Mouse (Mus musculus): ENCODE data around the gene Rassf6. TPM values are rescaled to one million over a fixed set of nuclear protein-coding genes. Genes with fewer than 3 reads are reported as not detected.

Gene Rassf6
- total and polyA plus RNA-seq, 3 experiments = 15.1 to 24.5 (median 18.3) TPM

DNA sequence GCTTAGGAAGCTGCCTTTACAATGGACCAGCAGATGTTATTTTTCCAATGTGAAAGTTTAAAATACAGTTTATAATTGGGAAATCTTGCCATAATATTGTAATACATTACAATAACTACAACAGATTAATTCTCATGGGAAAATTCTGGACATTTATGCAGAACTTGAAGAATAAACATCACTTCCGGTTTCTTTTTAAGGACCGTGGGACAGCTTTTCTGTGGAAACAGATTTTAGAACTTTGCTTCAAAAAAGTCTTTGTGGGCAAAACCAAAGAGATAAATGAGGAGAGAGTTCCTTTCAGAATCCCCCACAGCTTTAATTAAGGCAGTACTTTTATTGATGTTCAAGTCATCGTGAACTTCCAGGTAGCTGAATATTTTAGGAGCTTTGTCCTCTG is 5.1 kb upstream of the Rassf6 start (continued):
- TF ChIP-seq MXI1 (IDR thresholded peaks at IDR 0.05; ENCODE audit: low read depth, low read length) (no peak), EP300 (IDR thresholded peaks at IDR 0.05; ENCODE audit: low read length) (peak; percentile 53), RCOR1 (conservative IDR thresholded peaks at IDR 0.05; ENCODE audit: low read depth, low read length) (peak; percentile 75), TBP (conservative IDR thresholded peaks at IDR 0.05; ENCODE audit: low read depth, low read length) (peak; percentile 66; the same call in 1 of the 2 replicates), MAZ (IDR thresholded peaks at IDR 0.05; ENCODE audit: low read depth, low read length) (no peak), HCFC1 (IDR thresholded peaks at IDR 0.05; ENCODE audit: low read depth, low read length) (peak; percentile 27; the same call in 1 of the 2 replicates), MAFK (IDR thresholded peaks at IDR 0.05; ENCODE audit: insufficient replicate concordance, low read length) (peak; percentile 28; the same call in 1 of the 2 replicates), ZNF384 (IDR thresholded peaks at IDR 0.05; ENCODE audit: low read depth, low read length) (no peak), JUND (conservative IDR thresholded peaks at IDR 0.05; ENCODE audit: low read depth, low read length) (no peak), RAD21 (IDR thresholded peaks at IDR 0.05; ENCODE audit: low read depth, low read length) (no peak; the same call in 1 of the 2 replicates), USF2 (conservative IDR thresholded peaks at IDR 0.05; ENCODE audit: low read depth, low read length) (no peak), ZMIZ1 (IDR thresholded peaks at IDR 0.05; ENCODE audit: low read depth, low read length) (no peak), CHD2 (IDR thresholded peaks at IDR 0.05; ENCODE audit: low read length) (no peak), UBTF (IDR thresholded peaks at IDR 0.05; ENCODE audit: low read depth, low read length) (no peak)

DNA sequence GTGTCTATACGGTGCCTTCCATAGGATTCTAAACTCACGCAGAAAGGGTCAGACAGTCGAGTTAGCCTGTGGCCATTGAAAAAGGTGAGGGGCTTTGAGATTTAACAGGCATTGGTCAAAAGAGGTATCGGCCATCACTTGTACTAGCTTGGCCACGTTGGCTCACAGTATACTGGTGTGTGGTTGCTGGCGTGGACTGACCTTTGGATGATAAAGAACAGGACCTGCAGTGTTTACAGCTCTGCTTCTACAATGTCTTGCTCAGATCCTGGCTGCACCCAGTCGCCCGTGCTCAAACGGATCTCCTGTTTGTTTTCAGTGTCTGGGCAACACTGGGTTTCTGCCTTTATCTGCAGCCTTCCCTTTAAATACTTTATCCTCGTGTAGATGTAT is 757 bp upstream of the Rassf6 start:
- dilution Hi-C loops (cut with MboI; ENCODE audit: extremely low pct_ligation_motif_present, extremely low pct_unique_long_range_greater_than_20kb, low sequenced_read_pairs) = no loop called here
- Histone ChIP-seq H3K9me3 (replicated peaks; ENCODE audit: low read length) (no peaks in the 10 kb centered on the region), H3K4me3 (replicated peaks in 1 of 3; ENCODE audit: low read depth in 2 of 3, low read length in 2 of 3, poor library complexity in 1 of 3) (peak overlapping the region in 2 of 3 experiments; percentile 62 to 77), H3K9ac (ENCODE audit: insufficient read depth, low read depth) (no peak overlapping the region), H3K79me2 (replicated peaks; ENCODE audit: control insufficient read depth, extremely low read depth, insufficient read depth, poor library complexity, severe bottlenecking) (peaks cover 2% of the 10 kb centered on the region; the same call in 1 of the 2 replicates), H3K4me2 (ENCODE audit: insufficient read depth, low read depth, poor library complexity, severe bottlenecking) (peak overlapping the region; percentile 59), H3K27ac (ENCODE audit: insufficient read depth, low read depth) (no peak overlapping the region), H3K4me1 (ENCODE audit: control insufficient read depth in 1 of 2, insufficient read depth in 2 of 2) (peaks cover 0 to 44% of the 10 kb centered on the region in 2 experiments; a peak in 2 of 4 replicates), H3K36me3 (replicated peaks in 1 of 2; ENCODE audit: control insufficient read depth in 1 of 2, insufficient read depth in 1 of 2, low read length in 1 of 2) (peaks cover 2 to 9% of the 10 kb centered on the region in 2 experiments), H3K27me3 (replicated peaks) (no peaks in the 10 kb centered on the region)
- in situ Hi-C loops (cut with MboI; ENCODE audit: low pct_ligation_motif_present, low pct_unique_long_range_greater_than_20kb, low sequenced_read_pairs) = loop anchor here (5.0 kb wide), 1 partner anchor 44 kb away; no protein-coding TSS in a partner anchor
- no peak for TF ChIP-seq ZC3H11A (IDR thresholded peaks at IDR 0.05; ENCODE audit: low read depth, low read length)
- no peak for TF ChIP-seq MAX (IDR thresholded peaks at IDR 0.05; ENCODE audit: low read length)
- no peak for TF ChIP-seq CTCF (conservative IDR thresholded peaks at IDR 0.05 in 1 of 2, IDR thresholded peaks at IDR 0.05 in 1 of 2; ENCODE audit: low read depth in 2 of 2, low read length in 2 of 2)
- no peak for TF ChIP-seq CHD1 (IDR thresholded peaks at IDR 0.05; ENCODE audit: low read depth, low read length)
- no peak for TF ChIP-seq E2F4 (IDR thresholded peaks at IDR 0.05; ENCODE audit: insufficient replicate concordance, low read depth, low read length)
- DNase-seq (ENCODE audit: extremely low read depth) = no peak

DNA sequence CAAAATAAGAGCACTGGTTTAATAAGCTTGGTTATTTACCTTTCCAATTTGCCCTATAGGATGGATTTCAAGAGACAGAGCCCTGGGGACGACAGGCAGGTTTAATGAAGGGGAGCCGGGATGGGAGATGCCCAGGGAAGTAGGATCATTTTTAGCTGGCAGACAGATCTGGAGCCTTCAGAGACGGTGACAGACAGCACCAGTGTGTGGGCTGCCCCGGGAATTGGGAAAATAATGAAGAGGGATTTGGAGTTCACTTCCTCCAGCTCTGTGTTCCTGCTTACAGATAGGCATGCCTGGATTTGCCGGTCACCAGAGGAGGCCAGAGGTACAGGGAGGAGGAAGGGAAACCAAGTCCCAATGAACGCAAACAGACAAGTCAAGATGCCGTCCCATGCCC is 5.6 kb downstream of the Rassf6 start:
- dilution Hi-C loops (cut with MboI; ENCODE audit: extremely low pct_ligation_motif_present, extremely low pct_unique_long_range_greater_than_20kb, low sequenced_read_pairs) (no loop called here), in situ Hi-C loops (cut with MboI; ENCODE audit: low pct_ligation_motif_present, low pct_unique_long_range_greater_than_20kb, low sequenced_read_pairs) (no loop called here)
- peaks cover 13 to 42% of the 10 kb centered on the region in 2 experiments for H3K36me3 ChIP-seq (replicated peaks in 1 of 2; ENCODE audit: control insufficient read depth in 1 of 2, insufficient read depth in 1 of 2, low read length in 1 of 2)
- H3K4me1 ChIP-seq (ENCODE audit: control insufficient read depth in 1 of 2, insufficient read depth in 2 of 2) = peaks cover 0 to 15% of the 10 kb centered on the region in 2 experiments; a peak in 2 of 4 replicates
- H3K9ac ChIP-seq (ENCODE audit: insufficient read depth, low read depth) = no peak overlapping the region
- no peak overlapping the region for H3K27ac ChIP-seq (ENCODE audit: insufficient read depth, low read depth)
- DNase-seq (ENCODE audit: extremely low read depth) = no peak
- peaks cover 2% of the 10 kb centered on the region; the same call in 1 of the 2 replicates for H3K79me2 ChIP-seq (replicated peaks; ENCODE audit: control insufficient read depth, extremely low read depth, insufficient read depth, poor library complexity, severe bottlenecking)
- H3K9me3 ChIP-seq (replicated peaks; ENCODE audit: low read length) = no peaks in the 10 kb centered on the region
- H3K4me2 ChIP-seq (ENCODE audit: insufficient read depth, low read depth, poor library complexity, severe bottlenecking) = no peak overlapping the region
- no peaks in the 10 kb centered on the region for H3K27me3 ChIP-seq (replicated peaks)
- H3K4me3 ChIP-seq (replicated peaks in 1 of 3; ENCODE audit: low read depth in 2 of 3, low read length in 2 of 3, poor library complexity in 1 of 3) = no peak overlapping the region
- TF ChIP-seq CTCF (conservative IDR thresholded peaks at IDR 0.05 in 1 of 2, IDR thresholded peaks at IDR 0.05 in 1 of 2; ENCODE audit: low read depth in 2 of 2, low read length in 2 of 2) (no peak), NRF1 (IDR thresholded peaks at IDR 0.05; ENCODE audit: low read depth, low read length) (no peak), USF2 (conservative IDR thresholded peaks at IDR 0.05; ENCODE audit: low read depth, low read length) (no peak), MAFK (IDR thresholded peaks at IDR 0.05; ENCODE audit: insufficient replicate concordance, low read length) (no peak), SMC3 (IDR thresholded peaks at IDR 0.05; ENCODE audit: low read depth, low read length) (no peak), MAZ (IDR thresholded peaks at IDR 0.05; ENCODE audit: low read depth, low read length) (no peak), POLR2AphosphoS2 (IDR thresholded peaks at IDR 0.05; ENCODE audit: low read depth, low read length) (no peak), ELF1 (IDR thresholded peaks at IDR 0.05; ENCODE audit: low read depth, low read length) (no peak), JUN (IDR thresholded peaks at IDR 0.05; ENCODE audit: insufficient read depth, low read depth, low read length) (no peak), EP300 (IDR thresholded peaks at IDR 0.05; ENCODE audit: low read length) (no peak), USF1 (IDR thresholded peaks at IDR 0.05; ENCODE audit: low read depth, low read length) (no peak), E2F4 (IDR thresholded peaks at IDR 0.05; ENCODE audit: insufficient replicate concordance, low read depth, low read length) (no peak), MXI1 (IDR thresholded peaks at IDR 0.05; ENCODE audit: low read depth, low read length) (no peak)

Measured in CH12.LX (cell line).